Mouse (Mus musculus): ENCODE results near the gene Tns1. TPM values are rescaled to one million over a fixed set of nuclear protein-coding genes. Genes with fewer than 3 reads are reported as not detected.

The Tns1 gene
- polyA plus RNA-seq, 1 experiment, result not detected

DNA sequence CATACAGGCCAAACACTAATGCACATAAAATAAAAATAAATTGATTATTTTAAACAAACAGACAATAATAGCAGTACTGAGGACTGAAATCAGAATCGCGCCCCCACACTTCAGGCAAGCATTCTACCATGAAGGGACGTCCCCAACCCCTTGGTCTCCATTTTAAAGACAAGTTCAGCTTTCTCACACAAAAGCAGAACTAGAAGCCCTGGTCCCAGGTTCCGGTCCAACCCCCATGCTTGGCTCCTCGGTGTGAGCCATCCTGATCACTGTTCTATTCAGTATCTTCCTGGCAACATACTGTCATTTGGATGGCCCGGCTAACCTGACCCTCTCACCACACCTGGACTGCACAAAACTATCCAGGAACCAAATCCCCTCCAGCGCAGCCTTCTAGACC, 38.7 kb downstream of the Tns1 start:
- TF ChIP-seq POLR2A (IDR thresholded peaks at IDR 0.05; ENCODE audit: insufficient read depth, low read depth, low read length) (no peak), CTCF (IDR thresholded peaks at IDR 0.05; ENCODE audit: insufficient read depth, low read depth, low read length) (no peak)

GRCm38 (mm10) chr1:74084752-74085151, 39.5 kb downstream of the Tns1 start:
- TF ChIP-seq CTCF (IDR thresholded peaks at IDR 0.05; ENCODE audit: insufficient read depth, low read depth, low read length) (no peak), POLR2A (IDR thresholded peaks at IDR 0.05; ENCODE audit: insufficient read depth, low read depth, low read length) (no peak)
- 66% methylated on average over 5 of the region's 5 CpGs for WGBS
- no peak overlapping the region for H3K27ac ChIP-seq (ENCODE audit: insufficient read depth, low read depth, low read length)
- H3K4me3 ChIP-seq (ENCODE audit: insufficient read depth, low read depth, low read length), result no peak overlapping the region
- H3K4me1 ChIP-seq (ENCODE audit: control insufficient read depth, insufficient read depth, low read length), result peaks cover 14% of the 10 kb centered on the region

More for the DNA sequence above, 38.7 kb downstream of the Tns1 start:
- no peak overlapping the region for H3K27ac ChIP-seq (ENCODE audit: insufficient read depth, low read depth, low read length)
- H3K4me1 ChIP-seq (ENCODE audit: control insufficient read depth, insufficient read depth, low read length), result peaks cover 14% of the 10 kb centered on the region
- no peak overlapping the region for H3K4me3 ChIP-seq (ENCODE audit: insufficient read depth, low read depth, low read length)
- 88% methylated on average over 7 of the region's 7 CpGs for WGBS

- Histone ChIP-seq H3K27ac (ENCODE audit: insufficient read depth, low read depth, low read length) (no peak overlapping the region), H3K4me1 (ENCODE audit: control insufficient read depth, insufficient read depth, low read length) (peaks cover 14% of the 10 kb centered on the region), H3K4me3 (ENCODE audit: insufficient read depth, low read depth, low read length) (no peak overlapping the region)
- no peak for TF ChIP-seq CTCF (IDR thresholded peaks at IDR 0.05; ENCODE audit: insufficient read depth, low read depth, low read length)
- WGBS, result 73% methylated on average over 6 of the region's 6 CpGs
Measured at GRCm38 (mm10) chr1:74084065-74084705, 40.1 kb downstream of the Tns1 start.

DNA sequence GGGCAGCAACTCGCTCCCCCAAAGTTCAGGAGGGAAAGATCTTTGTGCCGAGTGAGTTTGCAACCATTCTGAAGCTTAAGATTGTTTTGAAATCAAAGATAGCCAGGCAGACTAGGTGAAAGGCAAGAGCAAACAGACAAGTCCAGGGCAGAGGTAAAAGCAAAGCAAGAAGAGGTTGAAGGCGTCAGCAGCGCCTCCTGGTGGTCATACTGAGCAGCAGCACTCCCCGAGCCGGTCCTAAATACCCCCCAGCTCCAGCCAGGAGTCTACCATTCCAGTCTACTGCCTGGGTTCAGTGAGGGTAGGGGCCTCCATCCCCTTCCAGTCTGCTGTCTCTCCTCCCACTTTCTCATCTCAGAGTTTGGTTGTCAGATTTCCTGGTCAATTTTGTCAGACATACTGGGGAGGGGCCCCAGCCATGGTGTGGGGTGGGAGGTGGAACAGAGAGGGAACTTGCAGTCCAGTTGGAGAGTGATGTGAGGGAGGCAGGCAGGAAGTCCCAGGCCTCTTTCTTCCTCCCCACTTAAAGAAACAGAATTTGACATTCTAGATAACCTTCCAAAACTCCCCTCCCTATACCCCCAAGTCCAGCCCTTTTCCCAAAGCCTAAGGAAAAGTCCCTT, 41.3 kb downstream of the Tns1 start:
- no peak for TF ChIP-seq POLR2A (IDR thresholded peaks at IDR 0.05; ENCODE audit: insufficient read depth, low read depth, low read length)
- TF ChIP-seq CTCF (IDR thresholded peaks at IDR 0.05; ENCODE audit: insufficient read depth, low read depth, low read length), result peak; percentile 50; the same call in 1 of the 2 replicates
- WGBS, result 31% methylated on average over 6 of the region's 6 CpGs

DNA sequence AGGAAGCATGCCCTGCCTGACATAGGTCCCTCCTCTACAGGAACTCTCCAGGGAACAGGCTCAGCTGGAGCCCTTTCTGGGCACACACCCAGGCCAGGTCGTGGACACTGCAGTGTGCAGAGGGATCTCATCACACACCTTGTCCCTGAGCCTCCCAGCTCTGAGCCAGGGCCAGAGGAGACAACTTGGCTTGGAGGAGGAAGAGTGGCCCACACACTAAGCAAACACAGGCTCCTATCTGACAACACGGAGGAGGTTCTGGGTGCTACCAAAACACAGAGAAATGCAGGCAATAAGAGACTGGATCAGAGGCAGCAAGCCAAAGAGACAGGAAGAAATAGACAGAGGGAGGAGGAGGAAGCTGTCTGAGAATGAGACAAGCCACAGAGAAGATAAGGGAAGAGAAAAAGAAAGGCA, 42.7 kb downstream of the Tns1 start:
- TF ChIP-seq CTCF (IDR thresholded peaks at IDR 0.05; ENCODE audit: insufficient read depth, low read depth, low read length) (no peak), POLR2A (IDR thresholded peaks at IDR 0.05; ENCODE audit: insufficient read depth, low read depth, low read length) (no peak)
- no peak overlapping the region for H3K4me3 ChIP-seq (ENCODE audit: insufficient read depth, low read depth, low read length)
- 36% methylated on average over 2 of the region's 2 CpGs for WGBS
- no peak overlapping the region for H3K27ac ChIP-seq (ENCODE audit: insufficient read depth, low read depth, low read length)
- peaks cover 14% of the 10 kb centered on the region for H3K4me1 ChIP-seq (ENCODE audit: control insufficient read depth, insufficient read depth, low read length)

More for the DNA sequence above, 41.3 kb downstream of the Tns1 start:
- peaks cover 14% of the 10 kb centered on the region for H3K4me1 ChIP-seq (ENCODE audit: control insufficient read depth, insufficient read depth, low read length)
- no peak overlapping the region for H3K27ac ChIP-seq (ENCODE audit: insufficient read depth, low read depth, low read length)
- no peak overlapping the region for H3K4me3 ChIP-seq (ENCODE audit: insufficient read depth, low read depth, low read length)

DNA sequence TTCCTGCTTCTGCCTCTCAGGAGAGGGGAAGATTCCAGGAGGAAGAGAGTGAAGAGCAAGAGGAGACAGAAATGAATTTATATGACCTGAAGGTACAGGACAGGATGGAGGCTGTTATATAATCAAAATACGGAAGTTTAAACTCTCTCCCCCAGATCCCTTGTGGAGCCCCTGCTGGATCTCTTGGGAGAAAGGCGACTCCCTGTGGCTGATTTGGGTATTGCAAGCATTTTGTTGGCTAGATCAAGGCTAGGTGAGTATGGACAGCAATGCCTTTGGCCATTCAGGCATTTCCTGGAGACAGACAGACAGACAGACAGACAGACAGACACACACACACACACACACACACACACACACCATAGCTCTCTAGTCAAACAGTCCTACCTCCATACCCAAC, 46.9 kb downstream of the Tns1 start:
- Histone ChIP-seq H3K4me3 (ENCODE audit: insufficient read depth, low read depth, low read length) (no peak overlapping the region), H3K4me1 (ENCODE audit: control insufficient read depth, insufficient read depth, low read length) (peaks cover 3% of the 10 kb centered on the region; the same call in 1 of the 2 replicates), H3K27ac (ENCODE audit: insufficient read depth, low read depth, low read length) (no peak overlapping the region)
- TF ChIP-seq CTCF (IDR thresholded peaks at IDR 0.05; ENCODE audit: insufficient read depth, low read depth, low read length), result no peak; the same call in 1 of the 2 replicates
- no peak for TF ChIP-seq POLR2A (IDR thresholded peaks at IDR 0.05; ENCODE audit: insufficient read depth, low read depth, low read length)
- WGBS, result 9% methylated on average over 2 of the region's 2 CpGs

GRCm38 (mm10) chr1:74076230-74076629, 48.0 kb downstream of the Tns1 start:
- TF ChIP-seq POLR2A (IDR thresholded peaks at IDR 0.05; ENCODE audit: insufficient read depth, low read depth, low read length), result no peak
- no peak for TF ChIP-seq CTCF (IDR thresholded peaks at IDR 0.05; ENCODE audit: insufficient read depth, low read depth, low read length)
- Histone ChIP-seq H3K4me1 (ENCODE audit: control insufficient read depth, insufficient read depth, low read length) (no peaks in the 10 kb centered on the region), H3K27ac (ENCODE audit: insufficient read depth, low read depth, low read length) (no peak overlapping the region), H3K4me3 (ENCODE audit: insufficient read depth, low read depth, low read length) (no peak overlapping the region)
- WGBS, result 79% methylated on average over 4 of the region's 4 CpGs

DNA sequence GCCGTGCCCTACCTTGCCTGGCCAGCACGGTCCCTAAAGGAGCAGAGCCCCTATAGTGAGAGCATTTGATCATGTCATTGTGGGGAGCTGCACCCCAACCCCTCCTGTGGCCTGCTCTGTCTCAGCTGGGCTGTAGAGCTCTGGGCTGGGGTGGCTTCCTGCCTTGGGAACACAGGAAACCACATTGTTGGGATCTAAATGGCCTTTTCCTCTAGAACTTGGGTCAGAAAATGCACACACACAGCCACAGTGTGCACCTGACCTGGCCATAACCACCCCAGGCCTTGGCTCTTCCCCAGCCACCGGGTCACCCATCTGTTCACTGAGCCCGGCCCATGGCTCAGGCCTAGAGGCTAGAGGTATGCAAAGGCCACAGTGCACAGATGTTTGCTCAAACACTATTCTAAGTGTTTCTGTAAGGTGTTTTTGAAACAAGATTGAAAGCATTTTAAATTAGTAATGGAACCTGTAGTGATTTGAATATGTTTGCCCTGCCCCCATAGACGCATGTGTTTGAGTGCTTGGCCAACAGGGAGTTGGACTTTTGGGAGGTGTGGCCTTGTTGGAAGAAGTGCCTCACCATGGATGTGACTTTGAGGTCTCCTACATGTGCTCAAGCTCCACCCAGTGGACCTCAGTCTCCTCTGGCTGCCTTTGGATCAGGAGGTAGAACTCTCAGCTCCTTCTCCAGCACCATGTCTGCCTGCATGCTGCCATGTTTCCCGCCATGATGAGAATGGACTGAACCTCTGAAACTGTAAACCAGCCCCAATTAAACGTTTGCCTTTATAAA, 49.4 kb downstream of the Tns1 start:
- H3K27ac ChIP-seq (ENCODE audit: insufficient read depth, low read depth, low read length), result no peak overlapping the region
- WGBS, result 88% methylated on average over 7 of the region's 7 CpGs
- no peaks in the 10 kb centered on the region for H3K4me1 ChIP-seq (ENCODE audit: control insufficient read depth, insufficient read depth, low read length)
- no peak overlapping the region for H3K4me3 ChIP-seq (ENCODE audit: insufficient read depth, low read depth, low read length)
- no peak for TF ChIP-seq POLR2A (IDR thresholded peaks at IDR 0.05; ENCODE audit: insufficient read depth, low read depth, low read length)
- no peak for TF ChIP-seq CTCF (IDR thresholded peaks at IDR 0.05; ENCODE audit: insufficient read depth, low read depth, low read length)

- TF ChIP-seq CTCF (IDR thresholded peaks at IDR 0.05; ENCODE audit: insufficient read depth, low read depth, low read length) (no peak), POLR2A (IDR thresholded peaks at IDR 0.05; ENCODE audit: insufficient read depth, low read depth, low read length) (no peak)
- H3K4me3 ChIP-seq (ENCODE audit: insufficient read depth, low read depth, low read length), result no peak overlapping the region
- H3K27ac ChIP-seq (ENCODE audit: insufficient read depth, low read depth, low read length), result no peak overlapping the region
- peaks cover 6% of the 10 kb centered on the region for H3K4me1 ChIP-seq (ENCODE audit: control insufficient read depth, insufficient read depth, low read length)
- 76% methylated on average over 6 of the region's 6 CpGs for WGBS
Measured at GRCm38 (mm10) chr1:74073791-74074190, 50.5 kb downstream of the Tns1 start.
